Mouse (Mus musculus) liver, embryonic 18 days (tissue): ENCODE data around the gene Kctd15. TPM values are rescaled to one million over a fixed set of nuclear protein-coding genes. Genes with fewer than 3 reads are reported as not detected.

Source experiments
- polyA plus RNA-seq: library from polyadenylated mRNA; depleted of rRNA; stranded (reverse); fragments of >200 nt; gene quantifications from 2 replicates; pipeline ENCODE4 v1.2.3, GENCODE M21; 2012; rRNA removed

Kctd15 gene
- polyA plus RNA-seq: 1.1 and 1.6 TPM in 2 replicates

GRCm38 (mm10) chr7:34656632-34657031 is at the start of gene Kctd15:
TSS of gene Kctd15 (minus strand) at chr7:34656732.

Other genes with a start within 250 kb of the Kctd15 start
- gene Chst8, start 156.0 kb upstream of the Kctd15 start, polyA plus RNA-seq: 0.43 and 0.56 TPM in 2 replicates